Mouse (Mus musculus) megakaryocyte, adult 5-6 weeks (primary cell): ENCODE measurements at regions not wholly inside any gene's neighbourhood (a gene's known extent, or its start where the extent isn't known, plus 50 kb on each side); places are given as distances from the start of the nearest gene placed in this dataset.

Source experiments
- ATAC-seq: 2 replicates; pipeline ENCODE4 v1.8.0; 2016; ENCODE audit warnings: mild to moderate bottlenecking, inconsistent platforms; ENCODE audit not compliant: poor library complexity, severe bottlenecking

GRCm38 (mm10) chr11:22640371-22640990 is 128.6 kb downstream of the Tmem17 start:
- ATAC-seq = no peak

- ATAC-seq = peak; percentile 73
These were observed 129.6 kb downstream of the Tmem17 start for GRCm38 (mm10) chr11:22641450-22641849.

DNA sequence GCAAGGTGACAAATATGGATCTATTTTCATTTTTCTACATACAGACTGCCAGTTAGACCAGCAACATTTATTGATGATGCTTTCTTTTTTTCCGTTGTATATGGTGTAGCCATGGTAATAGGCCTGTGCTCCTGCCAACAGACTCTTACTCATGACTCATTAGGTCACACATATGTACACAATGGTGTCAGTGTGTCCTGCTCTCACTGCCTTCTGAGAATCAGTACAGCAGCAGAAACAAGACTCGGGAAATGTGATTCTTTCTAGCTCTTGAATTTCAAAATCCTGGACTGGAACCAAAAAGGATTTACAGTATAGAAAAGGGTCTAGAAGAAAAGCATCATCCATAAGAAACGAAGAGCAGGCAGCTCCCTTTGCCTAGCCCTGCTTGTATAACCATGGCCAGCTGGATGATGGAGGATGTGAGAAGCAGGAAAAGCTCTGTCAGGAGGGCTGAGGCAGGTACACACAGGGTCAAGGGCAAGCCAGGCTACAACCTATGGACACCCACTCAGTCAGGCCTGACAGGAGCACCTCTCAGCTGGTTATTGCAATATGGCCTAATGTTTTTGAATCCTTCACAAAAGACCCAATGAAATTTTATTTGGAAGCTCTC is 132.2 kb downstream of the Tmem17 start:
- ATAC-seq = no peak

GRCm38 (mm10) chr11:22644877-22645276 is 133.0 kb downstream of the Tmem17 start:
- ATAC-seq = no peak

- no peak for ATAC-seq
These were observed 134.5 kb downstream of the Tmem17 start for GRCm38 (mm10) chr11:22646192-22646936.

- ATAC-seq = no peak
These were observed 136.4 kb downstream of the Tmem17 start for GRCm38 (mm10) chr11:22648275-22648674.

- ATAC-seq = no peak
These were observed 138.9 kb downstream of the Tmem17 start for GRCm38 (mm10) chr11:22650771-22651170.

GRCm38 (mm10) chr11:22651313-22651712 is 139.4 kb downstream of the Tmem17 start:
- ATAC-seq = no peak

- no peak for ATAC-seq
These were observed 140.0 kb downstream of the Tmem17 start for GRCm38 (mm10) chr11:22651911-22652310.

- peak; percentile 30; the same call in 1 of the 2 replicates for ATAC-seq
These were observed 141.0 kb downstream of the Tmem17 start for GRCm38 (mm10) chr11:22652931-22653330.

GRCm38 (mm10) chr11:22653366-22653765 is 141.5 kb downstream of the Tmem17 start:
- ATAC-seq = peak; percentile 71

DNA sequence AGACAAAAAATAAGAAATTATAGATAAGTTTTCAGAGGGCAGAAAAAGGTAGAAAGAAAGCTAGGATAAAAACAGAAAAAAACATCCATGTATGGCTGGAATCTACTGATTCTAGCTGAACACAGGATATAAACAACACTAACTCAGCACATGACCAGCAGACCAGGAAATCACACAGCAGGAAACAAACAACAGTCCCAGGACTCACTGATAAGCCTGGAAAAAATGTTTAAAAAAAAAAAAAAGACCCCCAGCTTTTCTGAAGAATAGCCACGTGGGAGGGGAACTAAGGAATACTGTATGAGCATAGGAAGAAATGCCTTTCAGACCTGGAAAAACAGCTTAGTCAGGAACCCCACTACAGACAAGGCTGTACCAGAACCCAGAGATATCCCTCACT is 145.7 kb downstream of the Tmem17 start:
- no peak for ATAC-seq

DNA sequence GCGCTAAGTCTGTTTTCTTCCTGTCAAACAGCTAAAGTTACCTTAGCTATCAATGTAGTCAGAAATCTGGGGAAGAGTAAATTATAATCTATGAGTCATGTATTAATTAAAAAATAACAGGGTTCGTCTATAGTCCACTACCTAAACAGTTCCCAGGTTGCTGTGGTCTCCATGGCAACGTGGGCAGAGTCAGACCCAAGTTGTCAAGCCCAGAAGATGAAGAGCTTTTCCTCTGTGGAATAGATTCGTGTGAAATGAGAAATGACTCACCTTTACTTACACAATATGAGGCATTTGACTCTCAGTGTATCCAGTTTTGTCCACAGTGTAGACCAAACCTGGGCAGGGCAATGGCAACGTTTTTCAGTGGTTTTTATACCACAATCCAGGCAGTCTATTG is 149.2 kb downstream of the Tmem17 start:
- no peak for ATAC-seq

GRCm38 (mm10) chr11:22661713-22662551 is 150.0 kb downstream of the Tmem17 start:
- ATAC-seq = no peak

- peak; percentile 97 for ATAC-seq
These were observed 154.1 kb downstream of the Tmem17 start for GRCm38 (mm10) chr11:22665978-22666377.

DNA sequence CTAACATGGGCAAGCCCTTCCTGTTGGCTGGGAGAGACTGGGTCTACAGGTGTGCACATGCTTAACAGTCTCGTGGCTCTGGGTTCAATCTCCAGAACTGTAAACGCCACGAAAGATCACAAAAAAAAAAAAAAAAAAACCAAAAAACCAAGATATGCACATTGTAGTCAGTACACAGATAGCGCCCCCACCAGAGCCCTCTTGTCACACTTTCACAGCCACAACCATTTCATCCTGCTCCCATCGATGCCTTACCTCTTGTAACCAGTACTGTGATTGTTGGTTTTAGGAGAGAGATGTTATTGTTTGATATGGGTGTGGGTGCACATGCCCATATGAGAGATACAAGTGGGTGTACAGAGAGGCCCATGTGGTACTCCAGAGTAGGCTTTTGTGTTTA is 154.5 kb downstream of the Tmem17 start:
- peak; percentile 8; the same call in 1 of the 2 replicates for ATAC-seq

- no peak for ATAC-seq
These were observed 156.3 kb downstream of the Tmem17 start for GRCm38 (mm10) chr11:22668220-22668619.

- no peak for ATAC-seq
These were observed 157.4 kb downstream of the Tmem17 start for GRCm38 (mm10) chr11:22669267-22669666.

DNA sequence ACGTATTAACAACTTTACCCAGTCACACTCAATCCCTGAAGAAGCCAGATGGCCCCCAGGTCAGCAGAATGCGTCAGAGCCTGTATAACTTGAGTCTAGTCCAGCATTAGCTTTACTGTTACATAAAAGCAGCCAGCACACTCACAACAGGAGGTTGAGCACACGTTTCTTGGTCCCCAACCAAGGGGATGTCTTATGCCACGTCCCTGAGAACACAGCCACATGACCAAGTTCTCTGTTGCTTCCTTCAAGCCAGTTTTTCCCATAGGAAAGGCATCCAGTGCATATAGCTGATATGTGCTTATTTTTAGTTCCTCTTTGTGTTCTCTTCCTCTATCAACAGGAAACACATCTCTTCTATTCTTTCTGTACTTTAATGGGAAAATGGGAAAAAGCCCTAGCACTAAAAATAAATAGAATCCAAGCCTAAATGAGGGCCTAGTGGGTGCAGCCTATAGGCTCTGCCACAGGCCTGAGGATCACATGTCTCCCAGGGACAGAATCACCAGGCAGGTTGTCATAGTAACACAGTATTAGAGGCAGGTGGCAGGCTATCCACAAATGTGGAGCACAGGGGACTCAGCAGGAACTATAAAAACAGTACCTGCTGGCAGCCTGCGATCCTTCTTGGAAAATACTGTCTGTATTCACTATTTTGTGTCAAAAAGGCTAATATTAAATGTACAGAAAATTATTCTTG is 160.1 kb downstream of the Tmem17 start:
- no peak for ATAC-seq

DNA sequence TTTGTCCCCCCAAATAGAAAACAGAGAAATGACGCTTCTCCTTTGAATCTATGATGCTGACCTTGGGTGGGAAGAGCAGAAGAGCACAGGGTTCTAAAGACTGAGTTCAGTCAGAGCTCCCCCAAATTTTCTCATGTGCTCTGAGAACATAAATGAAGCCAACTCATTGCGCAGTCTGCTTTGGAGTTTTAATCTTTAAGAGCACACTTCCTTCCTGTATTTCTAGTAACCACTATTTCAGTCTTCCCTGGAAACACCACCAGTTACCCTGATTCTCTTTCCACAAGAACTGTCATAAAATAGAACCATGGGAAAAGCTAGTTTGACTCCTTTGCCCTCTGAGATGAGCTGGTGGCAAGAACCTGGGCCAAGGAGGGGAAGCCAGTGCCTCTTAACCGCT is 163.2 kb downstream of the Tmem17 start:
- ATAC-seq = no peak

DNA sequence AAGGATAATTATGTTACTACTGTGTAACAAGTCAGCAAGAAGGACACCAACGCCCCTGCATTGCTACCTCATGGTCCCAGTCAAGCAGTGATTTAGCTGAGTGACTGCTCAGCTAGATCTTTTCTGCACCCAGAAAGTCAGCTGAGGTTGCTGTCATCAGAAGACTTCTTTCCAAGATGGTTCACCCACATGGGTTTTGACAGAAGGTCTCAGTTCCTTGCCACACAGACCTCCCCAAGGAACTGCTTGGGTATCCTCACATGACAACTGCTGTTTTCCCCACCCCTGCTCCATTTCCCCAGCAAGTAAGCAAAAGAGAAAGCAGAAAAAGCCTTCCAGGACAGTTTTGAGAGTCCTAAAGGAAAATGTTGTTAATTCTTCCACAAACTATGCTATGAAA is 163.9 kb downstream of the Tmem17 start:
- ATAC-seq = no peak
